Mouse (Mus musculus) frontal cortex, adult 2 months (tissue): ENCODE measurements at regions not wholly inside any gene's neighbourhood (a gene's known extent, or its start where the extent isn't known, plus 50 kb on each side); places are given as distances from the start of the nearest gene placed in this dataset.

Experiments
- DNase-seq, 2 experiments: peaks; one replicate each; pipeline ENCODE4 v3.0.0; 2022; ENCODE audit warnings: low spot score in 1 of 2; ENCODE audit errors: extremely low spot score in 1 of 2

- DNase-seq = no peak
Measured at GRCm38 (mm10) chr1:133482891-133483290, 58.7 kb upstream of the Sox13 start.

- no peak for DNase-seq
Measured at GRCm38 (mm10) chr1:133474546-133474945, 50.4 kb upstream of the Sox13 start.
